Mouse (Mus musculus) thymus, adult 2 months (tissue): Measurements from ENCODE around the gene Fancg. TPM values are rescaled to one million over a fixed set of nuclear protein-coding genes. Genes with fewer than 3 reads are reported as not detected.

Source experiments
- DNase-seq: peaks from one replicate; pipeline ENCODE4 v3.0.0; 2021
- H3K27ac ChIP-seq: fragments of 200-500 bp; 2 replicates; pipeline ENCODE4 v1.5.1; 2012; ENCODE audit warnings: low read length, control low read depth; ENCODE audit not compliant: control insufficient read depth, insufficient read depth
- H3K27me3 ChIP-seq: fragments of 200-500 bp; 2 replicates; pipeline ENCODE4 v1.6.1; 2012; ENCODE audit warnings: mild to moderate bottlenecking, low read length, moderate library complexity, mixed read lengths; ENCODE audit not compliant: control insufficient read depth, insufficient read depth
- H3K36me3 ChIP-seq: fragments of 200-500 bp; 2 replicates; pipeline ENCODE4 v1.6.1; 2012; ENCODE audit warnings: mild to moderate bottlenecking, low read length, moderate library complexity; ENCODE audit not compliant: control insufficient read depth, insufficient read depth
- H3K4me1 ChIP-seq: fragments of 200-500 bp; replicated peaks from 2 replicates; pipeline ENCODE4 v1.6.1; 2012; ENCODE audit warnings: low read length; ENCODE audit not compliant: control insufficient read depth, insufficient read depth
- H3K4me3 ChIP-seq: fragments of 200-500 bp; 2 replicates; pipeline ENCODE4 v1.5.1; 2012; ENCODE audit warnings: mild to moderate bottlenecking, low read length, control low read depth, moderate library complexity; ENCODE audit not compliant: control insufficient read depth, insufficient read depth
- CTCF ChIP-seq: fragments of 200-500 bp; IDR thresholded peaks from 2 replicates; pipeline ENCODE4 v1.5.1; 2012; ENCODE audit warnings: mild to moderate bottlenecking, control low read depth, low read length, moderate library complexity, borderline replicate concordance; ENCODE audit not compliant: control insufficient read depth, poor library complexity, insufficient read depth; ENCODE audit errors: extremely low read depth
- POLR2A ChIP-seq: fragments of 200-500 bp; IDR thresholded peaks from 2 replicates; pipeline ENCODE4 v1.6.1; 2012; ENCODE audit warnings: mild to moderate bottlenecking, low read length, control low read depth, moderate library complexity; ENCODE audit not compliant: control insufficient read depth, poor library complexity, insufficient read depth; ENCODE audit errors: extremely low read depth
- WGBS: fragments of 180-500 bp; shearing (Covaris S2); methylation state at CpG from one replicate; pipeline ENCODE4 v1.1.7; 2018; 5-methylcytosine and 5-hydroxymethylcytosine counted together
- polyA plus RNA-seq: library from polyadenylated mRNA; depleted of rRNA; stranded (reverse); fragments of >200 nt; gene quantifications from 2 replicates; pipeline ENCODE4 v1.2.3, GENCODE M21; 2012

The Fancg gene
- polyA plus RNA-seq, 1 experiment, result 50.0 TPM

GRCm38 (mm10) chr4:43019641-43020465 lies 9.5 kb upstream of the Fancg start:
- no peaks in the 10 kb centered on the region for H3K27me3 ChIP-seq
- no peak for DNase-seq
- 99% methylated on average over 23 of the region's 23 CpGs for WGBS
- H3K27ac ChIP-seq, result no peak overlapping the region
- TF ChIP-seq CTCF, result no peak
- TF ChIP-seq POLR2A, result no peak
- no peak overlapping the region for H3K4me3 ChIP-seq
- H3K36me3 ChIP-seq, result peaks cover 30% of the 10 kb centered on the region
- peaks cover 5% of the 10 kb centered on the region for H3K4me1 ChIP-seq

GRCm38 (mm10) chr4:43019176-43019575 lies 8.9 kb upstream of the Fancg start:
- H3K4me3 ChIP-seq, result no peak overlapping the region
- H3K36me3 ChIP-seq, result peaks cover 30% of the 10 kb centered on the region
- no peak for DNase-seq
- WGBS, result 94% methylated on average over 10 of the region's 10 CpGs
- H3K27me3 ChIP-seq, result no peaks in the 10 kb centered on the region
- TF ChIP-seq POLR2A, result no peak
- no peak for TF ChIP-seq CTCF
- no peak overlapping the region for H3K27ac ChIP-seq
- H3K4me1 ChIP-seq, result no peaks in the 10 kb centered on the region

GRCm38 (mm10) chr4:43018156-43018555 lies 7.8 kb upstream of the Fancg start:
- Histone ChIP-seq H3K27me3 (no peaks in the 10 kb centered on the region), H3K4me1 (no peaks in the 10 kb centered on the region), H3K36me3 (peaks cover 26% of the 10 kb centered on the region), H3K27ac (no peak overlapping the region), H3K4me3 (no peak overlapping the region)
- DNase-seq, result no peak
- TF ChIP-seq POLR2A, result no peak
- TF ChIP-seq CTCF, result no peak
- WGBS, result 96% methylated on average over 4 of the region's 4 CpGs

GRCm38 (mm10) chr4:43012091-43012490 lies 1.8 kb upstream of the Fancg start:
- no peak for TF ChIP-seq POLR2A
- TF ChIP-seq CTCF, result no peak
- Histone ChIP-seq H3K36me3 (peaks cover under 1% of the 10 kb centered on the region; the same call in 1 of the 2 replicates), H3K4me1 (peaks cover 8% of the 10 kb centered on the region), H3K4me3 (no peak overlapping the region), H3K27me3 (no peaks in the 10 kb centered on the region), H3K27ac (no peak overlapping the region)
- 100% methylated on average over 1 of the region's 1 CpGs for WGBS
- no peak for DNase-seq

GRCm38 (mm10) chr4:43005765-43006164 lies 4.5 kb downstream of the Fancg start:
- Histone ChIP-seq H3K27ac (no peak overlapping the region), H3K4me3 (no peak overlapping the region), H3K36me3 (no peaks in the 10 kb centered on the region), H3K27me3 (no peaks in the 10 kb centered on the region), H3K4me1 (peaks cover 7% of the 10 kb centered on the region)
- DNase-seq, result peak; percentile 31
- TF ChIP-seq CTCF (no peak), POLR2A (no peak)
- WGBS, result 66% methylated on average over 2 of the region's 2 CpGs

GRCm38 (mm10) chr4:43004951-43005350 lies 5.4 kb downstream of the Fancg start:
- Histone ChIP-seq H3K4me1 (peaks cover 6% of the 10 kb centered on the region), H3K27me3 (no peaks in the 10 kb centered on the region), H3K36me3 (no peaks in the 10 kb centered on the region), H3K27ac (no peak overlapping the region), H3K4me3 (no peak overlapping the region)
- WGBS, result over 99% methylated on average over 3 of the region's 3 CpGs
- no peak for DNase-seq
- TF ChIP-seq CTCF (no peak), POLR2A (no peak)
